Mouse (Mus musculus) embryonic facial prominence, embryonic 11.5 days (tissue): ENCODE data around the gene Adgrv1. TPM values are rescaled to one million over a fixed set of nuclear protein-coding genes. Genes with fewer than 3 reads are reported as not detected.
"Not testable (repeated sequence)": the region's sequence is repeated elsewhere in the genome, so short reads cannot be mapped to it uniquely, and the experiment has no call there.

ENCODE experiments used
- ATAC-seq: fragments of 200-750 bp; cut with Nextera tagmentation; replicated peaks from 2 replicates; pipeline ENCODE4 v1.8.0; 2017; ENCODE audit warnings: low read depth; ENCODE audit not compliant: insufficient number of reproducible peaks, low FRiP score, low TSS enrichment
- DNase-seq: peaks from one replicate; pipeline ENCODE4 v3.0.0-alpha.2; 2015; ENCODE audit warnings: low spot score
- H3K27ac ChIP-seq: fragments of 300-500 bp; sonication (generic); replicated peaks from 2 replicates; pipeline ENCODE4 v1.5.1; 2014; ENCODE audit warnings: mild to moderate bottlenecking, low read depth, low read length, control low read depth
- H3K27me3 ChIP-seq: fragments of 300-500 bp; sonication (generic); 2 replicates; pipeline ENCODE4 v1.6.1; 2014; ENCODE audit warnings: mild to moderate bottlenecking, low read length, moderate library complexity, mixed read lengths; ENCODE audit not compliant: control insufficient read depth, insufficient read depth
- H3K36me3 ChIP-seq: fragments of 300-500 bp; sonication (generic); replicated peaks from 2 replicates; pipeline ENCODE4 v1.6.1; 2014; ENCODE audit warnings: low read depth, mild to moderate bottlenecking, low read length, moderate library complexity, mixed read lengths; ENCODE audit not compliant: control insufficient read depth, insufficient read depth
- H3K4me1 ChIP-seq: fragments of 300-500 bp; sonication (generic); 2 replicates; pipeline ENCODE4 v1.6.1; 2014; ENCODE audit warnings: low read length, mixed read lengths; ENCODE audit not compliant: control insufficient read depth, insufficient read depth
- H3K4me2 ChIP-seq: fragments of 300-500 bp; sonication (generic); 2 replicates; pipeline ENCODE4 v1.6.1; 2014; ENCODE audit warnings: low read depth, mild to moderate bottlenecking, control low read depth, low read length, moderate library complexity
- H3K4me3 ChIP-seq: fragments of 300-500 bp; sonication (generic); 2 replicates; pipeline ENCODE4 v1.5.1; 2014; ENCODE audit warnings: low read depth, low read length, control low read depth
- H3K9ac ChIP-seq: fragments of 300-500 bp; sonication (generic); replicated peaks from 2 replicates; pipeline ENCODE4 v1.6.1; 2014; ENCODE audit warnings: mild to moderate bottlenecking, control low read depth, low read length
- H3K9me3 ChIP-seq: fragments of 300-500 bp; sonication (generic); replicated peaks from 2 replicates; pipeline ENCODE4 v1.6.1; 2016; ENCODE audit warnings: mild to moderate bottlenecking, low read length, inconsistent platforms, mixed read lengths; ENCODE audit not compliant: control insufficient read depth
- WGBS: fragments of 180-500 bp; shearing (Covaris S2); extraction: QIAGEN DNeasy Blood & Tissue Kit; methylation state at CpG from one replicate; pipeline ENCODE4 v1.1.7; 2014; 5-methylcytosine and 5-hydroxymethylcytosine counted together
- polyA plus RNA-seq: library from polyadenylated mRNA; unstranded; fragments of >200 nt; fragmentation: Nextera tagmentation; extraction: Ambion mirVana; gene quantifications from 2 replicates; pipeline ENCODE4 v1.2.1, GENCODE M21; 2014

The Adgrv1 gene
- polyA plus RNA-seq, 1 experiment from 2014 or later, result 8.0 TPM

DNA sequence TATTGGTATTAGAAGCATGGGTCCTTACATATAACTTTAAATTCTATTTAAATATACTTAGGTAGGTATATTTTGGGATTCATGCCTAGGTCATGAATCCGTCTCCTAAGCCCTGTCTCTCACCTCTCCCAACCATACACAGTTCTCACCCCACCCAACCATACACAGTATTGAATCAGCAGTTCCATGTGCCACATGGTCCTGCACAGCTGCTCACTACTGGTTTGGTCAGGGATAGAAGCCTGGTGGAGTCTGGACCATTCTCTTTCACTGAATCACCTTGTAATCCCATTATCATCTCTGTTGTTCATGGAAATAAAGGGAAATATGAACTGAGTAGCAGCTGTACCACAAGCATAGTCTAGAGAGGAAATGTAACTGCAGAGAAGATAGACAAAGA is 359.1 kb downstream of the Adgrv1 start:
- no peaks in the 10 kb centered on the region for H3K27me3 ChIP-seq
- H3K4me2 ChIP-seq, result no peak overlapping the region
- ATAC-seq (no peak), DNase-seq (no peak)
- H3K36me3 ChIP-seq, result no peaks in the 10 kb centered on the region
- H3K4me1 ChIP-seq, result no peaks in the 10 kb centered on the region
- H3K27ac ChIP-seq, result no peak overlapping the region
- no peaks in the 10 kb centered on the region for H3K9me3 ChIP-seq
- no peak overlapping the region for H3K4me3 ChIP-seq
- 79% methylated on average over 1 of the region's 1 CpGs for WGBS
- H3K9ac ChIP-seq, result no peak overlapping the region

DNA sequence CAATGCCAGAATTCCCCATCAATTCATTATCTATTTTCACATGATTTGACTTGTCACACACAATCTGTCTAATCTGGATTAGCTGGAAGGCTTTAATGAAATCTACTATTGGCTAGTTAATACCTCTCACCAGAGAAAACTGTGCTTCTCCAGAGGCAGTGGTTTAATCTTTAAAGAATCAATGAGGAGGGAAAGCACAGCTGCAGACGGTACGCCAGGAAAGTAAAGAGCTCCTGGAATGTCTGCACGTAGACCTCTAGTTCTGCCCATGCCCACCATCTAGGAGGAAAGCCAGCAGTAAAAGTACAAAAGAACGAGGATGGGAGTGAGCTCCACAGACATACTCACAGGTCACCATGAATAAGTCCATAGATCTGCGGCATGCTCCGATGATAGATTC is 362.6 kb downstream of the Adgrv1 start:
- no peak overlapping the region for H3K9ac ChIP-seq
- DNase-seq (no peak), ATAC-seq (no peak)
- no peak overlapping the region for H3K4me3 ChIP-seq
- no peak overlapping the region for H3K4me2 ChIP-seq
- no peaks in the 10 kb centered on the region for H3K27me3 ChIP-seq
- no peak overlapping the region for H3K27ac ChIP-seq
- H3K36me3 ChIP-seq, result no peaks in the 10 kb centered on the region
- H3K9me3 ChIP-seq, result no peaks in the 10 kb centered on the region
- no peaks in the 10 kb centered on the region for H3K4me1 ChIP-seq
- 84% methylated on average over 6 of the region's 6 CpGs for WGBS

DNA sequence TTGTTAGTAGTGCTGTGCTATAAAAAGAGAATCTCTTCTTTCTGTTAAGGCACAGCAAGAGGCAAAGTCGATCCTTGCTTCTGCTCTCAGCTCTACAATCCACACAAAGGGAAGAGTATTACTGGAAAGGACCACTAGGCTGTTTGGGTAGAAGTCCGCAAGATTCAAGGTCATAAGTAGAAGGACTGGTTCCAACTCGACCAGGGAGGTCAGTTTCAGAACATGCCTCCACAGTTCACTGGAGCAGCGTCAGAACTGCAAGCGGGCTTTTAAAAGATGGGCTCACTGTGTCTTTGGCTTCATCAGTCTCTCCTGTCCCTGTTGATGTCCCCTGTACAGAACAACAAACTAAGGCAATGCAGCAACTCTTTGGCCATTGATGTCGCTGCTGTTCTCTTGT is 363.9 kb downstream of the Adgrv1 start:
- Histone ChIP-seq H3K27me3 (no peaks in the 10 kb centered on the region), H3K4me1 (no peaks in the 10 kb centered on the region), H3K9me3 (no peaks in the 10 kb centered on the region), H3K4me2 (no peak overlapping the region), H3K27ac (no peak overlapping the region), H3K4me3 (no peak overlapping the region), H3K9ac (no peak overlapping the region), H3K36me3 (no peaks in the 10 kb centered on the region)
- WGBS, result 74% methylated on average over 6 of the region's 6 CpGs
- ATAC-seq (no peak), DNase-seq (no peak)

DNA sequence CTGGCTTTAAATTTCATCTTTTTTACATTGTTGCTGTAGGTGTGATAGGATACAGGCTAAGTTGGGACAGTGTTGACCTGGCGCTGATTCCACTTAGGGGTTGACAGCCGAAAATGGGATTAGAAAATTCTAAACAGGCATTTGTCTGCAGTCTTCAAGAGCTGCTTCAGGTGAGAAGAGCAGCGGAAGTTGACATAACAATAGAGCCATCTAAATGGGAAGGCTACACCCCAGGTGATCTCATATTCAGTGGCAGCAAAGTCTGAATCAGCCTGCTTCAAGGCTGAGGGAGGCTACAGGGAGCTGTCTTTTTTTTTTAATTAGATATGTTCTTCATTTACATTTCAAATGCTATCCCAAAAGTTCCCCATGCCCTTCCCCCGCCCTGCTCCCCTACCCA is 365.5 kb downstream of the Adgrv1 start:
- 74% methylated on average over 4 of the region's 4 CpGs for WGBS
- H3K27me3 ChIP-seq, H3K9ac ChIP-seq, H3K4me3 ChIP-seq, ATAC-seq, H3K36me3 ChIP-seq, H3K4me1 ChIP-seq, H3K4me2 ChIP-seq, DNase-seq, H3K9me3 ChIP-seq, H3K27ac ChIP-seq: not testable (repeated sequence)

DNA sequence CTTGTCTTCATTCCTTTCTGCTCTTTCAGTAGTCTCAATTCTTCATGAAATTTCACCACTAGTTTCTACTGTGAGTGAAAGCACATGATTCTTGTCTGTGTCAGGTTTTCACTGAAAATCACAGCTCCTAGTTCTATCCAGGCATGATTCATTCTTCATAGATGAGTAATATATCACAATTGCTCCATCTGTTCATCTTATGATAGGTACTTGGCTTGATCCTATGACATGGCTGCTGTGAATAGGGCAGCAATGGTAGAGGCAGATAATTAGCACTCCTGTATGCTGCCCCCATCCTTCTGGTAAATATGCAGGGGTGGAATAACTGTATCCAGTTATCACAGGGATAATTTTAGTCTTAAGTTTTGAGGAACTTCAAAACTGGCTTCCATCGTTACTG is 368.5 kb downstream of the Adgrv1 start:
- Histone ChIP-seq H3K36me3 (no peaks in the 10 kb centered on the region), H3K4me2 (no peak overlapping the region), H3K4me1 (no peaks in the 10 kb centered on the region), H3K9ac (no peak overlapping the region), H3K4me3 (no peak overlapping the region), H3K9me3 (no peaks in the 10 kb centered on the region), H3K27ac (no peak overlapping the region), H3K27me3 (no peaks in the 10 kb centered on the region)
- DNase-seq (no peak), ATAC-seq (no peak)
- WGBS, result 88% methylated on average over 1 of the region's 1 CpGs

DNA sequence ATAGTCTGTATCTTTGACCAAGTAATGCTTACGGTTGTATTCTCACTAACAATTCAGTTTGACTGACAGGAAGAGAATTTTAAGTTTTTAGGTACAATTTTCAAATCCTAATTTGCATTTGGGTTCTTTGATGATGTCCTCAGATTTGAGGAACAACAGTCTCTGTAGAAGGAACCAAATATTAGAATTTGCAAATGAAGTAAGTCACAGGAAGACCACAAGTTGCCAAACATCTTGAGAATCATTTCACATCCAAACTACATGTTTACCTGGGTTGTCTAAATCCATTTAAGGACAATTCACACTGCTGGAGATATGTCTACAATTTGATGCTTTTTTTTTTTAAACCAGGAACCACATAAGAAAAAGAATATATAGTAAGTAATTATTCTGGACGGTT is 391.8 kb downstream of the Adgrv1 start:
- H3K4me3 ChIP-seq, result no peak overlapping the region
- ATAC-seq, result no peak
- H3K27ac ChIP-seq, result no peak overlapping the region
- DNase-seq, result no peak
- 88% methylated on average over 2 of the region's 2 CpGs for WGBS
- H3K9ac ChIP-seq, result no peak overlapping the region
- no peaks in the 10 kb centered on the region for H3K4me1 ChIP-seq
- H3K9me3 ChIP-seq, result no peaks in the 10 kb centered on the region
- no peaks in the 10 kb centered on the region for H3K36me3 ChIP-seq
- H3K27me3 ChIP-seq, result no peaks in the 10 kb centered on the region
- no peak overlapping the region for H3K4me2 ChIP-seq

DNA sequence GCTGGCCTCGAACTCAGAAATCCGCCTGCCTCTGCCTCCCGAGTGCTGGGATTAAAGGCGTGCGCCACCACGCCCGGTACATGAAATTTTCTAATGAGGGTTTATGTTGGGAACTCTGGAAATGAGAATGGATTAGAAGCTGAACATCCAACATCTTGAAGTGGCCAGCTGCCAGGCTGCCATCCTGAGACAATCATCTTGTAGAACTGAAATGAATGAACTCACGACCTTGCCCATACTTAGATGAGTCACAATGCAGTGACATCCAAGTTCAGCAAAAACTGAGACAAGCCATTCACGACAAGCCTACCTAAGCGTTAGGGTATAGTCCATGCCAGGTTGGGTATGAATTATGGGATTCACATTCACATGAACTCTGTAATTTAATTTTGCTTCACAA is 393.1 kb downstream of the Adgrv1 start:
- Histone ChIP-seq H3K36me3 (no peaks in the 10 kb centered on the region), H3K27ac (no peak overlapping the region), H3K4me3 (no peak overlapping the region), H3K4me2 (no peak overlapping the region), H3K9me3 (no peaks in the 10 kb centered on the region), H3K4me1 (no peaks in the 10 kb centered on the region), H3K9ac (no peak overlapping the region), H3K27me3 (no peaks in the 10 kb centered on the region)
- 96% methylated on average over 10 of the region's 10 CpGs for WGBS
- DNase-seq (no peak), ATAC-seq (no peak)

DNA sequence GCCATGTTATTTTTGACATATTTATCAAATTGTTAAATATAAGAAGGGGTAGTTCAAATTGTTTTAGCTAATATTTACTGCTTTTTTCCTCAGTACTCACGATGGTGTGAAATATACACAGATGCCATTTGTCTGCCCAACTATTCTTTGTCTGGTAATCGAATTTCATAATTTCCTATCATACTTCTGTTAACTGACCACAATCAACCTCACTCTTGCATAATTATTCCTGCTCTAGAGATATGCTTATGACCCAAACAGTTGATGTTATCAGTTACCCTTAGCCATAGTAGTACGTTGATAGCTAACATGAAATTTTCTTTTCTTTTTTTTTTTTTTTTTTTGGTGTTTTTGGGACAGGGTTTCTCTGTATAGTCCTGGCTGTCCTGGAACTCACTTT is 393.5 kb downstream of the Adgrv1 start:
- Histone ChIP-seq H3K27me3 (no peaks in the 10 kb centered on the region), H3K36me3 (no peaks in the 10 kb centered on the region), H3K4me3 (no peak overlapping the region), H3K4me2 (no peak overlapping the region), H3K9ac (no peak overlapping the region), H3K9me3 (no peaks in the 10 kb centered on the region), H3K27ac (no peak overlapping the region), H3K4me1 (no peaks in the 10 kb centered on the region)
- ATAC-seq (no peak), DNase-seq (no peak)
- WGBS, result 90% methylated on average over 3 of the region's 3 CpGs

DNA sequence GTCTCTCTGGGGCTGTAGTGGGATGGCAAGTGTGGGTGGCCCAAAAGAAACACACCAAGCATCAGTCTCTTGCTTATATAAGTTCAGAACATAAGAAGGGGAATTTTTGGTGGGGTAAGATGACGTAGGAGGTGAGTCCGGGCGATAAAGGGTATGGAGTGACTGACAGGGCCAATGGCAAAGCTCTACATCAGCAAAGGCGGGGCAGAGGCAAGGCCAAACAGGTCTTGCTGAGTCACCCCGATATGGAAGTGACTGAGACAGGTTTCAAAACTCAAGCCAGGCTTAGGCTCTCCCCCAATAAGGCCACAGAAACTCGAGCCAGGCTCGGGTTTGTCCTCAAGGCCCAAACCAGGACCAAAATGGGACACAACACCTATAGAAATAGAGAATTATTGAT is 394.1 kb downstream of the Adgrv1 start:
- ATAC-seq (no peak), DNase-seq (no peak)
- Histone ChIP-seq H3K4me1 (no peaks in the 10 kb centered on the region), H3K9me3 (no peaks in the 10 kb centered on the region), H3K9ac (no peak overlapping the region), H3K27me3 (no peaks in the 10 kb centered on the region), H3K36me3 (no peaks in the 10 kb centered on the region), H3K4me2 (no peak overlapping the region), H3K27ac (no peak overlapping the region), H3K4me3 (no peak overlapping the region)
- WGBS, result 86% methylated on average over 7 of the region's 7 CpGs
